Mouse (Mus musculus): ENCODE measurements at regions not wholly inside any gene's neighbourhood (a gene's known extent, or its start where the extent isn't known, plus 50 kb on each side); places are given as distances from the start of the nearest gene placed in this dataset.

DNA sequence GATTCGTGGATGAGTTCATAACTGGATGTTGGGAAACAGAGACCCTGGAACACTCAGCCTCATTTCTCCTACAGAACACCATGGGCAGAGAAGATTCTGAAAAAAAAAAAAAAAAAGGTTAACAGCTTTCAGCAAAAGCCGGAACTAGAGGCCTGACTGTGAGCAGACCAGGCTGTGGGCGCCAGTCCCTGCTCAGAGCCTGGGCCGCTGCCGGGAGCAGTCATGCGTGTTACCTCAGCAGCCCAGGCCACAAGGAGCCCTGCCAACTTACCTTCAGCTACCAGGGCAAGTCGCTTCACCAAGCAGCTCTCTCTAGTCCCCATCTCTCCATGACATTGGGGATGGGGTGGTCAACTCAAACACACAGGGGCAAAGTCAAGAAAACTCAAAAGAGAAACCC lies 140.6 kb upstream of the 1700016C15Rik start:
- H3K4me3 ChIP-seq (ENCODE audit: control insufficient read depth, low read depth, low read length) = no peak overlapping the region
- no peaks in the 10 kb centered on the region for H3K27me3 ChIP-seq (ENCODE audit: control insufficient read depth, insufficient read depth, low read length)
- peaks cover 5% of the 10 kb centered on the region; the same call in 1 of the 2 replicates for H3K4me1 ChIP-seq (ENCODE audit: control insufficient read depth, insufficient read depth, low read length)
- H3K36me3 ChIP-seq (ENCODE audit: control insufficient read depth, insufficient read depth, low read length) = no peaks in the 10 kb centered on the region
- no peak overlapping the region for H3K27ac ChIP-seq (ENCODE audit: control insufficient read depth, insufficient read depth, low read depth, low read length)
- TF ChIP-seq CTCF (IDR thresholded peaks at IDR 0.05; ENCODE audit: control insufficient read depth, insufficient read depth, insufficient replicate concordance, low read depth, low read length) (no peak), POLR2A (IDR thresholded peaks at IDR 0.05; ENCODE audit: control insufficient read depth, low read depth, low read length) (no peak)

GRCm38 (mm10) chr1:177589656-177590055 lies 140.0 kb upstream of the 1700016C15Rik start:
- H3K4me3 ChIP-seq (ENCODE audit: control insufficient read depth, low read depth, low read length) = no peak overlapping the region
- H3K27me3 ChIP-seq (ENCODE audit: control insufficient read depth, insufficient read depth, low read length) = no peaks in the 10 kb centered on the region
- TF ChIP-seq POLR2A (IDR thresholded peaks at IDR 0.05; ENCODE audit: control insufficient read depth, low read depth, low read length) (no peak), CTCF (IDR thresholded peaks at IDR 0.05; ENCODE audit: control insufficient read depth, insufficient read depth, insufficient replicate concordance, low read depth, low read length) (no peak)
- H3K36me3 ChIP-seq (ENCODE audit: control insufficient read depth, insufficient read depth, low read length) = no peaks in the 10 kb centered on the region
- H3K4me1 ChIP-seq (ENCODE audit: control insufficient read depth, insufficient read depth, low read length) = peaks cover 5% of the 10 kb centered on the region; the same call in 1 of the 2 replicates
- no peak overlapping the region for H3K27ac ChIP-seq (ENCODE audit: control insufficient read depth, insufficient read depth, low read depth, low read length)

DNA sequence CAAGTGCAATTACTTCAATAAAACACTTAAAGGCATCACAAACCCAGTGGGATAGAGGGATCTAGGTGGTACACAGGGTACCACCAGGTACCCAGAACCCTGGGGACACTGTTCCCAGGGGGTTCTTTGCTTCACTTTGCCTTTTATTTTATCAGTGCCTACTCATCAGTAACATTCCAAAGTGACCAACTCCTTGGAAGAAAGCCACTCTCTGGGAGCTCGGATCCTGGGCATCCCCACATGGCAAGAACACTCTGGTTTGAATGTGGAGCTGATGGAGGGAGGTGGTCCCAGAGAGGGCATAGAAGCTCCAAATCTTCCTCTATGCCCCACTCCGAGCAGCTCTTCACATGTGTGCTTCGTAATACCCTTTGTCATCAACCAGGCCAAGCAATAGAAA lies 137.9 kb upstream of the 1700016C15Rik start:
- H3K27me3 ChIP-seq (ENCODE audit: control insufficient read depth, insufficient read depth, low read length) = no peaks in the 10 kb centered on the region
- no peak overlapping the region for H3K4me3 ChIP-seq (ENCODE audit: control insufficient read depth, low read depth, low read length)
- H3K36me3 ChIP-seq (ENCODE audit: control insufficient read depth, insufficient read depth, low read length) = no peaks in the 10 kb centered on the region
- peaks cover 5% of the 10 kb centered on the region; the same call in 1 of the 2 replicates for H3K4me1 ChIP-seq (ENCODE audit: control insufficient read depth, insufficient read depth, low read length)
- H3K27ac ChIP-seq (ENCODE audit: control insufficient read depth, insufficient read depth, low read depth, low read length) = no peak overlapping the region
- no peak for TF ChIP-seq CTCF (IDR thresholded peaks at IDR 0.05; ENCODE audit: control insufficient read depth, insufficient read depth, insufficient replicate concordance, low read depth, low read length)
- TF ChIP-seq POLR2A (IDR thresholded peaks at IDR 0.05; ENCODE audit: control insufficient read depth, low read depth, low read length) = no peak

DNA sequence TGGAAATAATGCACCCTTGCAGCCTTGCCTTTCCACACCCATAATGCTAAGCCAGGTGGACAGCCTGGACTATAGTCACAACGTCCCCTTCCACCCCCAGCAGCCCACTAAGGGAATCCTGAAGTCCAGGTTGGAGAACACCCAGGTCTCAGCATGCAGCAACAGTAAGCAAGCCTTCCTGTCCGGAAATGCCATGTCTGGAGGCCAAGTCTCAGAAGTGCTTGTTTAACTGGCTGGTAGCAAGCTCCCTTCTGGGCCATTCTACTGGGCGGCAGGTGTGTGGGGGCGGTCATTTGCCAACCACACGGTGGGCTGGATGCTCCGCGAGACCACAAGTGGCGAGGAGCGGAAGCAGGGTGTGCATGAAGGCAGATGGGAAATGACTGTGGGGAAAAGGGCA lies 137.3 kb upstream of the 1700016C15Rik start:
- Histone ChIP-seq H3K4me1 (ENCODE audit: control insufficient read depth, insufficient read depth, low read length) (peaks cover 5% of the 10 kb centered on the region; the same call in 1 of the 2 replicates), H3K36me3 (ENCODE audit: control insufficient read depth, insufficient read depth, low read length) (no peaks in the 10 kb centered on the region)

GRCm38 (mm10) chr1:177594341-177594740 lies 135.3 kb upstream of the 1700016C15Rik start:
- TF ChIP-seq POLR2A (IDR thresholded peaks at IDR 0.05; ENCODE audit: control insufficient read depth, low read depth, low read length) (no peak), CTCF (IDR thresholded peaks at IDR 0.05; ENCODE audit: control insufficient read depth, insufficient read depth, insufficient replicate concordance, low read depth, low read length) (no peak)
- Histone ChIP-seq H3K36me3 (ENCODE audit: control insufficient read depth, insufficient read depth, low read length) (no peaks in the 10 kb centered on the region), H3K27me3 (ENCODE audit: control insufficient read depth, insufficient read depth, low read length) (no peaks in the 10 kb centered on the region), H3K4me1 (ENCODE audit: control insufficient read depth, insufficient read depth, low read length) (peaks cover 3% of the 10 kb centered on the region; the same call in 1 of the 2 replicates), H3K27ac (ENCODE audit: control insufficient read depth, insufficient read depth, low read depth, low read length) (no peak overlapping the region), H3K4me3 (ENCODE audit: control insufficient read depth, low read depth, low read length) (no peak overlapping the region)

More for the DNA sequence above, 137.3 kb upstream of the 1700016C15Rik start:
- H3K27me3 ChIP-seq (ENCODE audit: control insufficient read depth, insufficient read depth, low read length) = no peaks in the 10 kb centered on the region
- no peak overlapping the region for H3K27ac ChIP-seq (ENCODE audit: control insufficient read depth, insufficient read depth, low read depth, low read length)
- no peak for TF ChIP-seq POLR2A (IDR thresholded peaks at IDR 0.05; ENCODE audit: control insufficient read depth, low read depth, low read length)
- TF ChIP-seq CTCF (IDR thresholded peaks at IDR 0.05; ENCODE audit: control insufficient read depth, insufficient read depth, insufficient replicate concordance, low read depth, low read length) = no peak
- no peak overlapping the region for H3K4me3 ChIP-seq (ENCODE audit: control insufficient read depth, low read depth, low read length)

DNA sequence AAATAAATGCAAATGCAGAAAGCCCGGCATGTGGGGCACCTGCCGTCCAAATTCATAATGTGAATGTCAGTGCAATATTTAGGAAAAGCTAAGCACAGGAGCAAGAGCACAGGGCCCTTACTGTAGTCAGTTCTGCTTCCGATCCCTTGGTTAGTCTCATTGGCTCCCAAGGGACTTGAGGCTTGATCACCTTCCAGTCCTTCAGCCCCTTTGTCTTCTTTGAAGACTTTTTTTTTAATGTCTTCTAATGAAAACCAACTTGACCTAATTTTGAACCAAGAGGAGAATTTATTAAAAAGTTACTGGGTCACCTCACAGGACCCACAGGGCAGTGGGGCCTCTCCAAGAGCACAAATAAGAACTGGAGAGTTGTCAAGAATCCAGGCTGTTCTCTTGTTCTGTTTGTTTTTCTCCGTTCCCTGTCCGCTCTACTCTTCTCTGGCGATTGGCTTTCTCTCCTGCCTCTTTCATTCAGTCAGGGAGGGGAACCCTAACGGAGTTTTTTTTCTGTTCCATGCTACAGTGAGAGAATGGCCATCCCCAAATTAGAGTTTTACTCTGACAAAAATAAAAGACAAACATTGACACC lies 134.2 kb upstream of the 1700016C15Rik start:
- Histone ChIP-seq H3K27me3 (ENCODE audit: control insufficient read depth, insufficient read depth, low read length) (no peaks in the 10 kb centered on the region), H3K36me3 (ENCODE audit: control insufficient read depth, insufficient read depth, low read length) (no peaks in the 10 kb centered on the region), H3K4me1 (ENCODE audit: control insufficient read depth, insufficient read depth, low read length) (peaks cover 3% of the 10 kb centered on the region; the same call in 1 of the 2 replicates), H3K27ac (ENCODE audit: control insufficient read depth, insufficient read depth, low read depth, low read length) (no peak overlapping the region), H3K4me3 (ENCODE audit: control insufficient read depth, low read depth, low read length) (no peak overlapping the region)
- TF ChIP-seq POLR2A (IDR thresholded peaks at IDR 0.05; ENCODE audit: control insufficient read depth, low read depth, low read length) = no peak
- TF ChIP-seq CTCF (IDR thresholded peaks at IDR 0.05; ENCODE audit: control insufficient read depth, insufficient read depth, insufficient replicate concordance, low read depth, low read length) = no peak

DNA sequence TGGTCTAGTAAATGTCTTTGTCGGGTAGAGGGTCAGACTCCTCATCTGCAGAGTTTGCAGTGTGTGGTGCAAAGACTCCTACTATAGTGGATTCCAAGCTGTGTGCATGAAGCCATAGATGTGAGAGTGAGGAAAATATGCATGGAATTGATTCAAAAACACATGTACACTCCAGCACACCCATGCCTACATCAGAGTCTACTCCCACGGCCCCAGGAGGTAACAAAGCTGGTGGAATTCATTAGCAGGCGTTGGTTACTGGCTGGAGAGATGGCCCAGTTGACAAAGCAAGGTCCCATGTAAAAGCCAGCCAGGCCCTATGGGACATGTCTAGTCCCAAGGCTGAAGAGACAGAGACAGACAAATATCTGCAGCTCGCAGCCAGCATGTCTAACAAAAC lies 132.6 kb upstream of the 1700016C15Rik start:
- H3K36me3 ChIP-seq (ENCODE audit: control insufficient read depth, insufficient read depth, low read length) = no peaks in the 10 kb centered on the region
- no peaks in the 10 kb centered on the region for H3K27me3 ChIP-seq (ENCODE audit: control insufficient read depth, insufficient read depth, low read length)
- H3K4me3 ChIP-seq (ENCODE audit: control insufficient read depth, low read depth, low read length) = no peak overlapping the region
- no peak overlapping the region for H3K27ac ChIP-seq (ENCODE audit: control insufficient read depth, insufficient read depth, low read depth, low read length)
- TF ChIP-seq POLR2A (IDR thresholded peaks at IDR 0.05; ENCODE audit: control insufficient read depth, low read depth, low read length) (no peak), CTCF (IDR thresholded peaks at IDR 0.05; ENCODE audit: control insufficient read depth, insufficient read depth, insufficient replicate concordance, low read depth, low read length) (no peak)
- H3K4me1 ChIP-seq (ENCODE audit: control insufficient read depth, insufficient read depth, low read length) = peaks cover 3% of the 10 kb centered on the region; the same call in 1 of the 2 replicates

Measured in testis, adult 2 months (tissue).